Mouse (Mus musculus): ENCODE measurements around the gene Pikfyve. TPM values are rescaled to one million over a fixed set of nuclear protein-coding genes. Genes with fewer than 3 reads are reported as not detected.
A peak's percentile ranks its signal among the peaks of the same experiment; 100 is the strongest.

Pikfyve gene
- total and polyA plus RNA-seq, 2 experiments from 2014 or later = 10.4 to 30.1 TPM

DNA sequence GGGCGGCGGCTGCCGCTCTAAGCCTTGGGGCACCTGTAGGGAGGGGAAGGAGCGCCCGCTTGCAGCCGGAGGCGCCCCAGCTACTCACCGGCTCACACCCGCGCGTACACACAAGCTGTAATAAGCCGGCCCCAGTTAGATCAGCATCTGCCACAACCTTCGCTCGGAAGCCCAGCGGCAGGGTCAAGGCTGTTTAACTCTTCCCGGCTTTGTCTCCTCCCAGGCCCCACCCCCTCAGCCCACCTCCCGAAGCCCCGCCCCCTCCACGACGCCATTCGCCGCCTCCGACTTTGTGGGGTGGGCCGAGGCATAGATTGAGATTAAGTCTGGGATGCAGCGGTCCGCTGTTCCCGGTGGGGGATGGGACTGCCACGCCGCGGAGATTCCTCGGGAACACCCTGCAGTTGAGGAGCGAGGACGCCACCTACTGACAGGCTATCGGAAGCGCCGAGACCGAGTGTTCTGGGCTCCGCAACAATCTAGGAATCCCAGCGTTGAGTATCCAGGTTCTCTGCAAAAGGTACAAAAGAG lies 7.5 kb upstream of the Pikfyve start:
- peak; percentile 98 for DNase-seq (ENCODE audit: low spot score)
- Histone ChIP-seq H3K9me3 (ENCODE audit: low read length) (no peaks in the 10 kb centered on the region), H3K4me3 (ENCODE audit: low read depth, low read length) (peak overlapping the region; percentile 65), H3K27me3 (ENCODE audit: insufficient read depth, low read length) (no peaks in the 10 kb centered on the region), H3K36me3 (ENCODE audit: insufficient read depth, low read length) (no peaks in the 10 kb centered on the region), H3K4me2 (ENCODE audit: low read depth, low read length, poor library complexity, severe bottlenecking) (peak overlapping the region; percentile 68), H3K9ac (replicated peaks; ENCODE audit: low read length, poor library complexity, severe bottlenecking) (peak overlapping the region; percentile 69), H3K4me1 (ENCODE audit: insufficient read depth, low read length) (peaks cover 9% of the 10 kb centered on the region; the same call in 1 of the 2 replicates), H3K27ac (ENCODE audit: low read depth, low read length) (peak overlapping the region; percentile 81)
- peak; percentile 95 for ATAC-seq (ENCODE audit: low FRiP score)
- peak; percentile 84 for TF ChIP-seq CTCF (IDR thresholded peaks at IDR 0.05)
- WGBS = under 1% methylated on average over 39 of the region's 39 CpGs

DNA sequence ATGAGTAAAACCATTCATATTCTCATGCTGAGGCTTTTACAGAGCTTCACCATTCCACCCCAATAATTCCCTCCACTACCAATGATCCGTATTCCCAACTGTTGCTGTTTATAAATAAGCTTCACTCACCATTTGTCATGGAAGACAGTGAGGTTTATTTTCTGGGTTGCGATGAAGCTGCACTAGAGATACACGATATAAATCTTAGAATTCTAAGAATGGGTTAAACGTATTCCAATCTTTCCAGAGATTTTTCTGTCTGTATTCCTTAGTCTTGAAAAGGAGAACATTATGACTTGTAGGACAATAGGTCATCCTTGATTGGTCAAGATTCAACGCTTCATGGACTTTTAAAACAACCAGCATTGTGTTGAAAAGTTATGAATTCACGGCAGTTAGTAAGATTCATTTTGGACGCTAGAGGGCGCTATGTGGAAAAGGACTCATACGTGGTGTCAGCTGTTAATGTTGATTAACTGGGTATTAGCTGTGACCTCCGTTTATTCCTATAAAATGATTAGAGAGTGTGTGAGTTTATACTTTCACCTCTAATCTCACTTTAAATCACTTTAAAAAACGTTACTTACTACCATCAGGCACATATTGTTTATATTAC lies 6.7 kb upstream of the Pikfyve start:
- DNase-seq (ENCODE audit: low spot score) (peak; percentile 87), ATAC-seq (ENCODE audit: low FRiP score) (no peak)
- H3K36me3 ChIP-seq (ENCODE audit: insufficient read depth, low read length) = no peaks in the 10 kb centered on the region
- H3K9ac ChIP-seq (replicated peaks; ENCODE audit: low read length, poor library complexity, severe bottlenecking) = peak overlapping the region; percentile 69; the same call in 1 of the 2 replicates
- peak overlapping the region; percentile 68 for H3K4me2 ChIP-seq (ENCODE audit: low read depth, low read length, poor library complexity, severe bottlenecking)
- peak overlapping the region; percentile 65 for H3K4me3 ChIP-seq (ENCODE audit: low read depth, low read length)
- peak; percentile 89 for TF ChIP-seq CTCF (IDR thresholded peaks at IDR 0.05)
- no peaks in the 10 kb centered on the region for H3K9me3 ChIP-seq (ENCODE audit: low read length)
- peak overlapping the region; percentile 81 for H3K27ac ChIP-seq (ENCODE audit: low read depth, low read length)
- 3% methylated on average over 11 of the region's 11 CpGs for WGBS
- H3K27me3 ChIP-seq (ENCODE audit: insufficient read depth, low read length) = no peaks in the 10 kb centered on the region
- H3K4me1 ChIP-seq (ENCODE audit: insufficient read depth, low read length) = peaks cover 9% of the 10 kb centered on the region; the same call in 1 of the 2 replicates

DNA sequence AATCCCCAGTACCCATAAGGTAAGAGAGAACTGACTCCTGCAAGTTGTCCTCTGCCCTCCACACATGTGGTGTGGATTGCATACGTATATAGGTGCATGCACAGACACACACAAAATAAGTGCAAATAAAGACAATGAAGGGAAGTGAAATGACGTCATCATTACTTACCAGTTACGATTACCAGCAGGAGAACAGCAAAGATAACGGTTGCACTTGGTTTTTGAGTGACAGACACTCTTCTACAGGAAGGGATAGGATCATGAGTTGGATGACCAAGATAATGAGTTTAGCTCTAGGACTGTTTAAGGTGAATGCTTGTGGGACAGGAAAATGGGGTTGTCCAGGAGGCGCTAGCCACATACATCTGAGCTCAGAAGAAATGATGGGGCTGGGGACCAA lies 5.0 kb upstream of the Pikfyve start:
- WGBS = 91% methylated on average over 5 of the region's 5 CpGs
- H3K9me3 ChIP-seq (ENCODE audit: low read length) = no peaks in the 10 kb centered on the region
- H3K4me3 ChIP-seq (ENCODE audit: low read depth, low read length) = no peak overlapping the region
- H3K36me3 ChIP-seq (ENCODE audit: insufficient read depth, low read length) = no peaks in the 10 kb centered on the region
- no peaks in the 10 kb centered on the region for H3K27me3 ChIP-seq (ENCODE audit: insufficient read depth, low read length)
- no peak overlapping the region for H3K27ac ChIP-seq (ENCODE audit: low read depth, low read length)
- ATAC-seq (ENCODE audit: low FRiP score) = no peak
- DNase-seq (ENCODE audit: low spot score) = no peak
- no peak overlapping the region for H3K4me2 ChIP-seq (ENCODE audit: low read depth, low read length, poor library complexity, severe bottlenecking)
- TF ChIP-seq CTCF (IDR thresholded peaks at IDR 0.05) = no peak
- peaks cover under 1% of the 10 kb centered on the region; the same call in 1 of the 2 replicates for H3K4me1 ChIP-seq (ENCODE audit: insufficient read depth, low read length)
- no peak overlapping the region for H3K9ac ChIP-seq (replicated peaks; ENCODE audit: low read length, poor library complexity, severe bottlenecking)

DNA sequence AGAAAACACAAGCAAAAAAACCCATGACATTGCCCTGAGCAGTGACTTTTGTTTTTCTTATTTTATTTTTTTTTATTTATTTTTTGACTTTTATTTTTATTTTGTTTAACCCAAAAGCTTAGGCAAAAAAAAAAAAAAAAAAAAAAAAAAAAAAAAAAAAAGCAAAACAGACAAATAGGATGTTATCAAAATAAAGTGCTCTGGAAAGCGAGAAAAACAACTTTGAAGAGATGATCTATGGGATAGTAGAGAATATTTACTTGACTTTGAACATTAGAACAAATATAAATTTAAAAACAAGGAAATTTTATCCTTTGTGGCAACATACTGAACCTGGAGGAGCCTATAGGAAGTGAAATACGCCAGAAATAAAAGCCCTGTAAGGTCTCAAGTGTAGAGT lies 2.5 kb upstream of the Pikfyve start:
- no peak overlapping the region for H3K27ac ChIP-seq (ENCODE audit: low read depth, low read length)
- no peak for TF ChIP-seq CTCF (IDR thresholded peaks at IDR 0.05)
- H3K9ac ChIP-seq (replicated peaks; ENCODE audit: low read length, poor library complexity, severe bottlenecking) = no peak overlapping the region
- ATAC-seq (ENCODE audit: low FRiP score) (no peak), DNase-seq (ENCODE audit: low spot score) (no peak)
- no peaks in the 10 kb centered on the region for H3K36me3 ChIP-seq (ENCODE audit: insufficient read depth, low read length)
- H3K4me1 ChIP-seq (ENCODE audit: insufficient read depth, low read length) = 0 out of 2 replicates have a peak, but pooled peaks cover 2% of the 10 kb centered on the region
- 89% methylated on average over 2 of the region's 2 CpGs for WGBS
- no peaks in the 10 kb centered on the region for H3K27me3 ChIP-seq (ENCODE audit: insufficient read depth, low read length)
- H3K4me3 ChIP-seq (ENCODE audit: low read depth, low read length) = no peak overlapping the region
- no peak overlapping the region for H3K4me2 ChIP-seq (ENCODE audit: low read depth, low read length, poor library complexity, severe bottlenecking)
- H3K9me3 ChIP-seq (ENCODE audit: low read length) = no peaks in the 10 kb centered on the region

DNA sequence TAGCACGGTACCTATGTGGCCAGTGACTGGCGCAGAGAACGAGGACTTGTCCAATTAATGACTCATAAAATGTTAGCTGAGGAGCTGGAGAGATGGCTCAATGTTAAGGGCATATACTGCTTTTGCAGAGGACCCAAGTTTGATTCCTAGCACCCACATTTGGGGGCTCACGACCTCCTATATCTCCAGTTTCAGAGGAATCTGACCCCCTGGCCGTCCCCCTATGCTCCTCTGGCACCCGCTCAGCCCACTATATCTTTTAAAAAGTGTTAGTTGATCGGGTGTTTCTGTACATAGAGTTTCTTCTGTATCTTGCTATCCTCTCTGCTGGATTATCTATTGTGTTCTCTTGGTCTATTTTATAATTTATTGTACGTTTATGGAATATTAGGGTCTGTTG lies 1.5 kb upstream of the Pikfyve start:
- H3K4me3 ChIP-seq (ENCODE audit: low read depth, low read length) = no peak overlapping the region
- no peak for ATAC-seq (ENCODE audit: low FRiP score)

DNA sequence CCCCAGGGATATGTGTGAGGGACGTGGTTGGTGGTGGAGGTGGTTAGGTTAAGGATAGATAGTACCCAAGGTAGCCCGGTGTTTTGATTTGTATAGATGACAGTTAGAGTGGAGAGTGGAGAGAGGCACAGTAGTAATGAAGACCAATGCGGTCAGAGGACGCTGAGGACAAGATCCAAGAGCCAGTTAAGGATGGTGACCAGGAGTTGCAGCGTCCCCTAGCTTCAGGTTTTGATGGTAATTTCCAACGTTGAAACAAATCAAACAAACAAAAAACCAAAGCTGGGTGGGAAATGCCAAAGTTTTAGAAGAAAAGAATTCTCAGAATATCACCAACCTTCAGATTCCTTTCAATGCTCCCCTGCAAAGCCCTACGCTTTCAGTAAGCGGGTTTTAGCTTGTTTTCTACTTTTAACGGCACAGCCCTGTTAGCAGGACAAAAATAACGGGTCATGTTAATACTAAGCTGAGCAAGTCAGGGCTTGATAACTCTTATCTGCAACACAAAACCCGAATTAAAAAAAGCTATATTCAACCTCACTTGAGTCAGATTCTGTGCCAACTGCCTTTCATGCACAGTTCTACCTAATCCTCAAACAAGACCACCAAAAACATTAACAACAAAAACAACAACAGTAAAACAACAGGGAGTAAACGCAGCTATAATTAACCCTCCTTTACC lies 818 bp upstream of the Pikfyve start:
- Histone ChIP-seq H3K9me3 (ENCODE audit: low read length) (no peaks in the 10 kb centered on the region), H3K4me3 (ENCODE audit: low read depth, low read length) (peak overlapping the region; percentile 98), H3K4me2 (ENCODE audit: low read depth, low read length, poor library complexity, severe bottlenecking) (peak overlapping the region; percentile 65), H3K9ac (replicated peaks; ENCODE audit: low read length, poor library complexity, severe bottlenecking) (peak overlapping the region; percentile 54), H3K4me1 (ENCODE audit: insufficient read depth, low read length) (0 out of 2 replicates have a peak, but pooled peaks cover 2% of the 10 kb centered on the region), H3K27me3 (ENCODE audit: insufficient read depth, low read length) (no peaks in the 10 kb centered on the region), H3K27ac (ENCODE audit: low read depth, low read length) (peak overlapping the region; percentile 12; the same call in 1 of the 2 replicates), H3K36me3 (ENCODE audit: insufficient read depth, low read length) (no peaks in the 10 kb centered on the region)
- peak; percentile 58 for TF ChIP-seq CTCF (IDR thresholded peaks at IDR 0.05)
- DNase-seq (ENCODE audit: low spot score) = peak; percentile 4
- 27% methylated on average over 12 of the region's 12 CpGs for WGBS
- no peak for ATAC-seq (ENCODE audit: low FRiP score)

More for the DNA sequence above, 1.5 kb upstream of the Pikfyve start:
- DNase-seq (ENCODE audit: low spot score) = no peak
- Histone ChIP-seq H3K9ac (replicated peaks; ENCODE audit: low read length, poor library complexity, severe bottlenecking) (no peak overlapping the region), H3K9me3 (ENCODE audit: low read length) (no peaks in the 10 kb centered on the region), H3K4me1 (ENCODE audit: insufficient read depth, low read length) (0 out of 2 replicates have a peak, but pooled peaks cover 2% of the 10 kb centered on the region), H3K27me3 (ENCODE audit: insufficient read depth, low read length) (no peaks in the 10 kb centered on the region), H3K4me2 (ENCODE audit: low read depth, low read length, poor library complexity, severe bottlenecking) (no peak overlapping the region), H3K36me3 (ENCODE audit: insufficient read depth, low read length) (no peaks in the 10 kb centered on the region), H3K27ac (ENCODE audit: low read depth, low read length) (no peak overlapping the region)
- 94% methylated on average over 8 of the region's 8 CpGs for WGBS
- TF ChIP-seq CTCF (IDR thresholded peaks at IDR 0.05) = no peak
